Mouse (Mus musculus) large intestine, adult 2 months (tissue): ENCODE results near the gene Blnk. TPM values are rescaled to one million over a fixed set of nuclear protein-coding genes. Genes with fewer than 3 reads are reported as not detected.
A peak's percentile ranks its signal among the peaks of the same experiment; 100 is the strongest.

Source experiments
- DNase-seq: peaks from one replicate; pipeline ENCODE4 v3.0.0-alpha.2; 2012; ENCODE audit warnings: low read depth, low spot score
- WGBS: fragments of 180-500 bp; shearing (Covaris S2); methylation state at CpG from one replicate; pipeline ENCODE4 v1.1.7; 2018; 5-methylcytosine and 5-hydroxymethylcytosine counted together
- polyA plus RNA-seq: library from polyadenylated mRNA; depleted of rRNA; stranded (reverse); fragments of >200 nt; gene quantifications from 2 replicates; pipeline ENCODE4 v1.2.3, GENCODE M21; 2012; rRNA removed

Gene Blnk
- 18.8 and 19.7 TPM in 2 replicates for polyA plus RNA-seq

- peak; percentile 94 for DNase-seq
- WGBS = 7% methylated on average over 8 of the region's 8 CpGs
Observed at GRCm38 (mm10) chr19:40994057-40994585, at the start of gene Blnk. Gene Blnk, minus strand, starts transcription at chr19:40994535.

- no peak for DNase-seq
- WGBS = 58% methylated on average over 7 of the region's 7 CpGs
Observed at GRCm38 (mm10) chr19:41039110-41039509, 44.8 kb upstream of the Blnk start.

GRCm38 (mm10) chr19:41035809-41036551, 41.6 kb upstream of the Blnk start:
- 64% methylated on average over 4 of the region's 4 CpGs for WGBS
- no peak for DNase-seq

GRCm38 (mm10) chr19:41031869-41032268, 37.5 kb upstream of the Blnk start:
- 69% methylated on average over 6 of the region's 6 CpGs for WGBS
- no peak for DNase-seq

GRCm38 (mm10) chr19:41031009-41031408, 36.7 kb upstream of the Blnk start:
- 63% methylated on average over 11 of the region's 11 CpGs for WGBS
- no peak for DNase-seq

- DNase-seq = no peak
- 68% methylated on average over 6 of the region's 6 CpGs for WGBS
Observed at GRCm38 (mm10) chr19:41030161-41030560, 35.8 kb upstream of the Blnk start.

GRCm38 (mm10) chr19:41029219-41029618, 34.9 kb upstream of the Blnk start, which contains the start of gene Dntt:
Gene Dntt, plus strand, starts transcription at chr19:41029275.
- WGBS = 81% methylated on average over 6 of the region's 6 CpGs
- no peak for DNase-seq

GRCm38 (mm10) chr19:41027601-41028000, 33.3 kb upstream of the Blnk start:
- no peak for DNase-seq
- 84% methylated on average over 9 of the region's 9 CpGs for WGBS

GRCm38 (mm10) chr19:41027024-41027423, 32.7 kb upstream of the Blnk start:
- 81% methylated on average over 5 of the region's 5 CpGs for WGBS
- no peak for DNase-seq

- 75% methylated on average over 8 of the region's 8 CpGs for WGBS
- no peak for DNase-seq
Observed at GRCm38 (mm10) chr19:41026551-41026950, 32.2 kb upstream of the Blnk start.

GRCm38 (mm10) chr19:41022244-41022643, 27.9 kb upstream of the Blnk start:
- WGBS = 26% methylated on average over 4 of the region's 4 CpGs
- no peak for DNase-seq

- 39% methylated on average over 3 of the region's 3 CpGs for WGBS
Observed at GRCm38 (mm10) chr19:41020537-41020936, 26.2 kb upstream of the Blnk start.

GRCm38 (mm10) chr19:41019164-41019675, 24.9 kb upstream of the Blnk start:
- DNase-seq = no peak
- WGBS = 57% methylated on average over 5 of the region's 5 CpGs

More at GRCm38 (mm10) chr19:41020537-41020936, 26.2 kb upstream of the Blnk start:
- no peak for DNase-seq

- no peak for DNase-seq
- WGBS = 12% methylated on average over 14 of the region's 14 CpGs
Observed at GRCm38 (mm10) chr19:41015951-41016716, 21.8 kb upstream of the Blnk start.

GRCm38 (mm10) chr19:41014003-41014402, 19.7 kb upstream of the Blnk start:
- WGBS = 8% methylated on average over 9 of the region's 9 CpGs
- DNase-seq = no peak

- no peak for DNase-seq
- 7% methylated on average over 5 of the region's 5 CpGs for WGBS
Observed at GRCm38 (mm10) chr19:41013591-41013990, 19.3 kb upstream of the Blnk start.

- DNase-seq = no peak
- WGBS = 13% methylated on average over 5 of the region's 5 CpGs
Observed at GRCm38 (mm10) chr19:41011676-41012075, 17.3 kb upstream of the Blnk start.

GRCm38 (mm10) chr19:41008674-41009395, 14.5 kb upstream of the Blnk start:
- no peak for DNase-seq
- WGBS = 90% methylated on average over 5 of the region's 5 CpGs

- DNase-seq = no peak
- 17% methylated on average over 4 of the region's 4 CpGs for WGBS
Observed at GRCm38 (mm10) chr19:41007733-41008132, 13.4 kb upstream of the Blnk start.

- 17% methylated on average over 6 of the region's 6 CpGs for WGBS
- DNase-seq = no peak
Observed at GRCm38 (mm10) chr19:41007326-41007725, 13.0 kb upstream of the Blnk start.
